Comparison of ENCODE assay signal across 19 mouse cellular contexts in the genomic region with DNA sequence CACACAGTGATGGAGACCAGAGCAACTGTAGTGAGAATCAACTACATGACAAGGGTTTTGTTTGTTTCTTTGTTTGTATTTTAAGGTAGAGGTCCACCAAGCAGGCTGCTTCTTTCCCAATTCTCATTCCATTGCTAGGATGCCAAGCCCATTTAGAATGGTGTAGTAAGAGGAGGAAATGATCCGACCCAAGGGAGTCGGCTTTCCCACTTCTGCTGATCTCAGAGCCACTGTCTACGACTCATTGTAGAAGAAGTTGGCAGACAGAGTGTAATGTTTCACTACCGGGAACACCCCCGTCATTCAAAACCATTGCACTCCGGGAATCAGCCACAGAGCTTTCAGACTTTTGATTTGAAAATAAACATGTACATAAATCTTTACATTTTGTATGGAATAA.
"Had no signal": no experiment of that assay in that cellular context is flagged by ENCODE, and none has a peak within 500 bp of the region (broad histone marks: within the 10 kb centered on the region; RNA-seq: fewer than 3 reads in every experiment).

No protein-coding gene starts in this region.

- H3K27me3 ChIP-seq: limb, embryonic 13.5 days; liver, embryonic 12.5 days; liver, embryonic 15.5 days; lung, embryonic 15.5 days; midbrain, embryonic 13.5 days had no signal

- H3K9me3 ChIP-seq: limb, embryonic 10.5 days; limb, embryonic 13.5 days; liver, embryonic 12.5 days; liver, embryonic 15.5 days; lung, embryonic 15.5 days; megakaryocyte, embryonic 14.5 days; midbrain, embryonic 10.5 days; midbrain, embryonic 13.5 days had no signal

- ATAC-seq: liver, embryonic 12.5 days; midbrain, embryonic 13.5 days; midbrain, embryonic 16.5 days had no signal

- H3K27ac ChIP-seq: limb, embryonic 10.5 days; limb, embryonic 13.5 days; liver, embryonic 12.5 days; liver, embryonic 15.5 days; lung, embryonic 15.5 days; midbrain, embryonic 10.5 days; midbrain, embryonic 13.5 days had no signal

- H3K4me3 ChIP-seq: limb, embryonic 10.5 days; limb, embryonic 13.5 days; liver, embryonic 12.5 days; liver, embryonic 15.5 days; lung, embryonic 15.5 days; megakaryocyte, embryonic 14.5 days; midbrain, embryonic 10.5 days; midbrain, embryonic 13.5 days had no signal

- H3K9ac ChIP-seq: limb, embryonic 13.5 days; liver, embryonic 12.5 days; liver, embryonic 15.5 days; lung, embryonic 15.5 days; midbrain, embryonic 13.5 days had no signal

- H3K4me2 ChIP-seq: limb, embryonic 13.5 days; liver, embryonic 12.5 days; liver, embryonic 15.5 days; lung, embryonic 15.5 days; midbrain, embryonic 13.5 days had no signal

- DNase-seq: kidney, adult 9 months; kidney, postnatal 14 days; kidney, postnatal 4 days; liver; lung, adult 18-20 months; lung, postnatal 10 days; right cerebral cortex, postnatal 25 days; thymus, adult 2 months; thymus, postnatal 14 days; thymus, postnatal 4 days had no signal
